Mouse (Mus musculus) C2C12 (cell line): ENCODE data around the gene Cdc27. TPM values are rescaled to one million over a fixed set of nuclear protein-coding genes. Genes with fewer than 3 reads are reported as not detected.

Experiments used
- H3K27me3 ChIP-seq: one replicate; pipeline ENCODE4 v1.6.1; 2011; ENCODE audit not compliant: control insufficient read depth, insufficient read depth, insufficient read length
- H3K36me3 ChIP-seq: one replicate; pipeline ENCODE4 v1.6.1; 2011; ENCODE audit not compliant: control insufficient read depth, insufficient read depth
- H3K4me3 ChIP-seq: one replicate; pipeline ENCODE4 v1.5.1; 2011; ENCODE audit warnings: mild to moderate bottlenecking, control low read depth; ENCODE audit not compliant: poor library complexity, insufficient read depth, severe bottlenecking
- H3K79me2 ChIP-seq: one replicate; pipeline ENCODE4 v1.6.1; 2011; ENCODE audit not compliant: control insufficient read depth, insufficient read depth
- H3K79me3 ChIP-seq: one replicate; pipeline ENCODE4 v1.6.1; 2011; ENCODE audit warnings: low read depth, control low read depth
- H3ac ChIP-seq: one replicate; pipeline ENCODE3; 2011; ENCODE audit warnings: low read depth; ENCODE audit not compliant: control insufficient read depth, insufficient read length
- CEBPB ChIP-seq: IDR thresholded peaks from one replicate; pipeline ENCODE4 v1.6.1; 2011; ENCODE audit warnings: low read depth, mild to moderate bottlenecking, control low read depth, moderate library complexity
- CTCF ChIP-seq: IDR thresholded peaks from one replicate; pipeline ENCODE4 v1.5.1; 2011; ENCODE audit not compliant: control insufficient read depth, insufficient read depth, insufficient read length
- FOSL1 ChIP-seq: IDR thresholded peaks from one replicate; pipeline ENCODE4 v1.8.0; 2011; ENCODE audit warnings: mild to moderate bottlenecking, low read length; ENCODE audit not compliant: poor library complexity, insufficient read depth, severe bottlenecking
- MAX ChIP-seq: IDR thresholded peaks from one replicate; pipeline ENCODE4 v1.6.1; 2011; ENCODE audit warnings: mild to moderate bottlenecking, control low read depth
- MYOD1 ChIP-seq: IDR thresholded peaks from one replicate; pipeline ENCODE4 v1.6.1; 2011; ENCODE audit warnings: low read depth; ENCODE audit not compliant: control insufficient read depth, insufficient read length
- MYOG ChIP-seq: IDR thresholded peaks from one replicate; pipeline ENCODE4 v1.6.1; 2011; ENCODE audit not compliant: control insufficient read depth, insufficient read length; ENCODE audit errors: extremely low read depth
- USF1 ChIP-seq: IDR thresholded peaks from one replicate; pipeline ENCODE4 v1.6.1; 2011; ENCODE audit warnings: low read depth, mild to moderate bottlenecking, control low read depth, moderate library complexity
- polyA plus RNA-seq: library from polyadenylated mRNA; unstranded; fragments of >200 nt; fragmentation: generic; extraction: Trizol; gene quantifications from one replicate; pipeline ENCODE4 v1.2.1, GENCODE M21; 2012; ENCODE audit warnings: missing spikeins

Gene Cdc27
- polyA plus RNA-seq, 1 experiment: 8.4 TPM

DNA sequence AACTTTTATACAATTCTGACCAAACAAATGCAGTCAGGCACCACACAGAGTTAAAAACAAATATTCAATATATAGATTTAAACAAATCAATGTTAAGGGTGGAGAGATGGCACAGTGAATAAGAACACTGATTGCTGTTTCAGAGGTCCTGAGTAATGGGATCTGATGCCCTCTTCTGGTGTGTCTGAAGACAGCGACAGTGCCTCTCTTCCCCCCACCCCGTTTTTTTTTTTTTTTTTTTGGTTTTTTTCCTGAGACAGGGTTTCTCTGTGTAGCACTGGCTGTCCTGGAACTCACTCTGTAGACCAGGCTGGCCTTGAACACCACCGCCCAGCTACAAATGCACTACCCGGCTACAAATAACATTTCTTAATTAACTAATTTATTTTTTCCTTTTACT lies 42.0 kb downstream of the Cdc27 start:
- Histone ChIP-seq H3K79me3 (no peaks in the 10 kb centered on the region), H3K4me3 (no peak overlapping the region), H3ac (no peak overlapping the region), H3K36me3 (peaks cover 93% of the 10 kb centered on the region), H3K79me2 (no peaks in the 10 kb centered on the region), H3K27me3 (no peaks in the 10 kb centered on the region)
- TF ChIP-seq MYOD1 (no peak), CTCF (no peak), MAX (no peak), USF1 (no peak), CEBPB (no peak), FOSL1 (no peak)

- Histone ChIP-seq H3K27me3 (no peaks in the 10 kb centered on the region), H3ac (no peak overlapping the region), H3K36me3 (no peaks in the 10 kb centered on the region), H3K4me3 (no peak overlapping the region), H3K79me3 (no peaks in the 10 kb centered on the region), H3K79me2 (no peaks in the 10 kb centered on the region)
- no peak for TF ChIP-seq FOSL1
Measured at GRCm38 (mm10) chr11:104488292-104488691, 62.1 kb downstream of the Cdc27 start.

DNA sequence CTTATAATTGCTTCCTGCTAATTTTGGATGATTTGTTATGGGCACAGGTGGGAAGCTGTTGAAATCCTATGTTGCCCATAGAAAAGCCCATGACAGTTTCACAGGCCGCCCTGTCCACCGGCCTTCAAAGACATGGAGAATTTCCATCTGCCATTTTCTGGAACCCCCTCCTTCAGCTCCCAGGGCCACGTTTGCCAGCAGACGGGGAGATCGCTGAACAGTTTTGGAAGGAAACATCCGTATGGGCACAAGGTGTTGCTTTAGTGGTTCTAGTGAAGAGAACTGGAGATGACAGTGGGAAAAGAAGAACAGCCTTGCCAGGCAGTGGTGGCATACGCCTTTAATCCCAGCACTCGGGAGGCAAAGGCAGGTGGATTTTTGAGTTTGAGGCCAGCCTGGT lies 68.4 kb downstream of the Cdc27 start:
- no peaks in the 10 kb centered on the region for H3K36me3 ChIP-seq
- no peaks in the 10 kb centered on the region for H3K27me3 ChIP-seq
- H3K79me3 ChIP-seq: no peaks in the 10 kb centered on the region
- TF ChIP-seq MYOD1: no peak
- no peak overlapping the region for H3ac ChIP-seq
- H3K4me3 ChIP-seq: no peak overlapping the region
- H3K79me2 ChIP-seq: no peaks in the 10 kb centered on the region

DNA sequence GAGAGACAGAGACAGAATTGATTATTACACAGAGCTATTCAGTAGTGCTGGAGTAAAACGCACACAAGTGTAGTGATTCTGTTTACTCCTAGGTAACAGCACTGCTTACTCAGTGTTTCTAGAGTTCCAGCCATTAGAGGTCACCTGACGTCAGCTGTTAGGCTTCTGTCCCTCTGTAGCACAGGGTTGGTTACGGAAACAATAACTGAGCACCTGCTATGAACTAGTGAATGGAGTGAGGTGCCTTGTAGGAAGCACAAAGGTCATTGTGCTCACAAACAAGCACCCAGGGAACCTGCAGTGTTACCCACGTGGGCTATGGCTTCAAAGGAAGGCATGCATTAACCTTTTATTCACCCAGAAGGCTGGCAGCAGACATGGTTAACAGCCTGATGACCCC lies 70.9 kb downstream of the Cdc27 start:
- no peak overlapping the region for H3ac ChIP-seq
- H3K27me3 ChIP-seq: no peaks in the 10 kb centered on the region
- H3K4me3 ChIP-seq: no peak overlapping the region
- H3K79me2 ChIP-seq: no peaks in the 10 kb centered on the region
- no peaks in the 10 kb centered on the region for H3K79me3 ChIP-seq
- TF ChIP-seq CEBPB (no peak), MYOD1 (no peak), USF1 (no peak), FOSL1 (no peak), CTCF (no peak), MYOG (no peak), MAX (no peak)
- H3K36me3 ChIP-seq: no peaks in the 10 kb centered on the region

DNA sequence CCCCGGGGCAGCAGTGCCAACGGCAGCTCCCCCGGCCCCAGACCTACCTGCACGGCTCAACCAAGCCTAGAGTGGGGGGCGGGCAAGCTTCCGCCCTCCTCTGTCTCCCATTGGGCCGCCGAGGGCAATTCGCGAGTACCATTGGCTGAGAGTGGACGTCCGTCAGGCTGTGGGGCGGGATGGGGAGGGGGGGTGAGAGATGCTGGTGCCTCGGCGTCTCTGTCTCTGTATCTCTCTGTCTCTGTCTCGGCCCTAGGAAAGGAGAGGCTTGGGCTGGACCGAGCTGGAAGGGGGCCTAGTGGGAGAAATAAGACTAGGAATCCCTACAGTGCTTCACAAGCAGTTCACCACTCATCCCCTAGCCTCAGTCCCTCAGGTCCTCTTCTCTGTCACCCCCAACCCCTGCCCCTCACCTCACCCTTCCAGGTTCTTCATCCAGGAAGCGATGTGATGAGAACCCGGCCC lies 81.0 kb downstream of the Cdc27 start:
- Histone ChIP-seq H3K79me2 (peaks cover 31% of the 10 kb centered on the region), H3K27me3 (no peaks in the 10 kb centered on the region), H3ac (peak overlapping the region; percentile 96), H3K4me3 (peak overlapping the region; percentile 84), H3K36me3 (peaks cover 14% of the 10 kb centered on the region), H3K79me3 (peaks cover 10% of the 10 kb centered on the region)
- TF ChIP-seq USF1 (no peak), CEBPB (no peak), MYOD1 (no peak), FOSL1 (no peak), MAX (no peak), CTCF (no peak), MYOG (no peak)

GRCm38 (mm10) chr11:104468751-104469268 lies 81.6 kb downstream of the Cdc27 start, which contains the start of gene Kansl1:
Gene Kansl1 (minus strand): TSS chr11:104468861.
- TF ChIP-seq MAX (no peak), CTCF (no peak), MYOD1 (no peak), CEBPB (no peak), USF1 (no peak), MYOG (no peak), FOSL1 (no peak)

More at GRCm38 (mm10) chr11:104468751-104469268, 81.6 kb downstream of the Cdc27 start, which contains the start of gene Kansl1:
- Histone ChIP-seq H3K79me3 (peaks cover 12% of the 10 kb centered on the region), H3K27me3 (no peaks in the 10 kb centered on the region), H3K36me3 (peaks cover 19% of the 10 kb centered on the region), H3K79me2 (peaks cover 37% of the 10 kb centered on the region), H3K4me3 (peak within 1 kb of the TSS; percentile 84), H3ac (peak within 1 kb of the TSS; percentile 96)
